Mouse (Mus musculus): Measurements from ENCODE around the gene Ppp1r18. TPM values are rescaled to one million over a fixed set of nuclear protein-coding genes. Genes with fewer than 3 reads are reported as not detected.

Ppp1r18 gene
- polyA plus RNA-seq, 1 experiment from 2014 or later, result 21.2 TPM

DNA sequence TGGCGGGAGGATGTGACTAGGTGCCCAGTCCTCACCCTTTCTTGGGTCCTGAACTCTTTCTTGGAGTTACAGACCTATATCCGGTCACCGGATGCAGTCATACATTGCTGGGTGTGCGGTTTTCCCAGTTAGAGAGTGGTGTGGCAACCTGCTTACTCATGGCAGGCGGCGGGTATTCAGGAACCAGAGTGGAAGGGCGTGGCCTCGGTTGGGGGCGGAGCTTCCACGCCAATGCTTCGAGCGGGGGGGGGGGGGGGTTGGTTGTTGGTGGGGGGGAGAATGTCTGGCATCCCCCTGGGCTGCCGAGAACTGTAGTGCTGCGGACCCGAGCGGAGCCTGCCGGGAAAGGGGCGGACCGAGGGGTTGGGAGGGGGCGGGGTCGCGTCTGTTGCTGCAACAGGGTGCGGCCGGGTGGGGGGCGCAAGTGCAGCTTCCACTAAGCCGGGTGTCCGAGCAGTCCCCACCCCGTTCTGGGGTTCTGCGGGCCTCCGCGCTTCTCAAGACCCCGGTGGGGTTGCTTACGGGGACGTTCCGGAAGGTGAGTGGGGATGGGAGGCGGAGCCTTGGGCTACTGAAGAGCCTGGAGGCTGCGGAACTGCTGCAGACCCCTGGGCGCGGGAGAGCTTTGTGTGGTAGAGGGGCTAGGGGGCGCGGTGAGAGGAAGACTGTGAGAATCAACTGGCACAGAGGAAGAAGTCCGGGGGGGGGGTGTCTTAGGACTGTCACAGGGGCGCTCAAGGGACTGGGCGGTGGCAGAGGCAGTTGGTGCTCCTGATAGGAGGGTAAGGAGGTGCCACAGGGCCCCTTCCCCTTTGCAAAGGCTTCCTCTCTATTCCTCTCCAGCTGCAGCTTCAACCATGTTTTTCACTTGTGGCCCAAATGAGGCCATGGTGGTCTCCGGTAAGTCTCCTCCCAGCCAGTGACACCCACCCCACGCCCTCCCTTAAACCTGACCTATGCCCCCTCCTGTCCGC, 42.1 kb upstream of the Ppp1r18 start, which contains the start of gene Flot1:
TSS of gene Flot1 (plus strand) at position 267 of the 974 bp plus-strand sequence.
- ATAC-seq, result peak; percentile 91
- WGBS, result under 1% methylated on average over 39 of the region's 47 CpGs

DNA sequence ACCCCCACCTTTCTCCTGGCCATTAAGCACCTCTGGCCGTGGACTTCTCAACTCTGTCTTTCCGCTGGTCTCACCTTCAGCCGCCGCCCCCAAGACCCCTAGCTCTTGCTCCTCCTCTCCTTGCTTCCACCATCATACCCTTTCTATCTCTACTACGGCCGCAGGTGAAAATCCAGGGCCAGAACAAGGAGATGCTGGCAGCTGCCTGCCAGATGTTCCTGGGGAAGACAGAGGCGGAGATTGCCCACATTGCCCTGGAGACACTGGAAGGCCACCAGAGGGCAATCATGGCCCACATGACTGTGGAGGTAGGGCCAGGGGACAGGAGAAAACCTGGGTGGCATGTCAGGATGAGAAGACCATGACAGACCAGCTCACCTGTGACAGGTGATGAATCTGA, 41.0 kb upstream of the Ppp1r18 start:
- Histone ChIP-seq H3K4me3 (ENCODE audit: low read depth, low read length) (no peak overlapping the region), H3K27me3 (replicated peaks; ENCODE audit: control insufficient read depth, insufficient read depth, low read length) (no peaks in the 10 kb centered on the region; the same call in 1 of the 2 replicates), H3K27ac (ENCODE audit: low read depth, low read length) (0 out of 2 replicates have a peak overlapping the region, but pooled peaks have one; percentile 73), H3K9me3 (replicated peaks; ENCODE audit: control insufficient read depth, low read length) (no peaks in the 10 kb centered on the region), H3K36me3 (ENCODE audit: control insufficient read depth, insufficient read depth, low read length) (peaks cover 26% of the 10 kb centered on the region), H3K9ac (ENCODE audit: low read length) (peak overlapping the region; percentile 70; the same call in 1 of the 2 replicates), H3K4me2 (ENCODE audit: low read length) (peak overlapping the region; percentile 93), H3K4me1 (ENCODE audit: control insufficient read depth, insufficient read depth, low read length) (peaks cover 16% of the 10 kb centered on the region)
- WGBS, result 72% methylated on average over 7 of the region's 7 CpGs
- DNase-seq (ENCODE audit: low spot score) (no peak), ATAC-seq (no peak)

More for the DNA sequence above, 42.1 kb upstream of the Ppp1r18 start, which contains the start of gene Flot1:
- no peaks in the 10 kb centered on the region for H3K9me3 ChIP-seq (replicated peaks; ENCODE audit: control insufficient read depth, low read length)
- H3K4me3 ChIP-seq (ENCODE audit: low read depth, low read length), result peak within 1 kb of the TSS; percentile 54
- peak; percentile 92 for DNase-seq (ENCODE audit: low spot score)
- peaks cover 23% of the 10 kb centered on the region for H3K36me3 ChIP-seq (ENCODE audit: control insufficient read depth, insufficient read depth, low read length)
- H3K27me3 ChIP-seq (replicated peaks; ENCODE audit: control insufficient read depth, insufficient read depth, low read length), result no peaks in the 10 kb centered on the region; the same call in 1 of the 2 replicates
- H3K4me2 ChIP-seq (ENCODE audit: low read length), result peak within 1 kb of the TSS; percentile 93
- peak within 1 kb of the TSS; percentile 70 for H3K9ac ChIP-seq (ENCODE audit: low read length)
- peak within 1 kb of the TSS; percentile 73 for H3K27ac ChIP-seq (ENCODE audit: low read depth, low read length)
- H3K4me1 ChIP-seq (ENCODE audit: control insufficient read depth, insufficient read depth, low read length), result peaks cover 16% of the 10 kb centered on the region

DNA sequence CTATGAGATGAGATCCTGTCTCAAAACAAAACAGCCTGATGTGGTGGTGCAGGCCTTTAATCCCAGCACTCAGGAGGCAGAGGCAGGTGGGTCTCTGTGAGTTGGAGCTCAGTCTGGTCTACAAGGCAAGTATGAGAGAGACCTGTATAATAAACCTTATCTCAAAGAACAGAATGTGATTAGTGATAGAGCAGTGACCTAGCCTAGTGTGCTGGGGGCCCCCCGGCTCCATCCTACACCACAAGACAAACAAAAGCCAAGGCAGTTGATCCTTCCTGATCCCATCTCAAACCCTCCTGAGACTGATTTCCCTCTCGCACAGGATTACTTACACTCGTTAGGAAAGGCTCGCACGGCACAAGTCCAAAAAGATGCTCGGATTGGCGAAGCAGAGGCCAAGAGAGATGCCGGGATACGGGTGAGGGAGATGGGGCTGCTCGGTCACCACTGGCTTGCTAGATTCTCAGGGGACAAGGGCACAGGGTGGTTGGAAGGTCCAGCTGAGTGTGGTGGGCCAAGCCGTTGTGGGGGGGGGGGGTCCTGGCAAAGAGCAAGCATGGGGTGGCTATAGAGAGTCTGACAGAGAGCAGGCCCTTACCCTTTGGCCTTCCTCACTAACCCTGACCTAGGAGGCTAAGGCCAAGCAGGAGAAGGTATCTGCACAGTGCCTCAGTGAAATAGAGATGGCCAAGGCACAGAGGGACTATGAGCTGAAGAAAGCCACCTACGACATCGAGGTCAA, 40.1 kb upstream of the Ppp1r18 start:
- WGBS, result 90% methylated on average over 13 of the region's 13 CpGs
- Histone ChIP-seq H3K9me3 (replicated peaks; ENCODE audit: control insufficient read depth, low read length) (no peaks in the 10 kb centered on the region), H3K27me3 (replicated peaks; ENCODE audit: control insufficient read depth, insufficient read depth, low read length) (no peaks in the 10 kb centered on the region; the same call in 1 of the 2 replicates), H3K4me3 (ENCODE audit: low read depth, low read length) (no peak overlapping the region), H3K36me3 (ENCODE audit: control insufficient read depth, insufficient read depth, low read length) (peaks cover 29% of the 10 kb centered on the region), H3K9ac (ENCODE audit: low read length) (no peak overlapping the region), H3K27ac (ENCODE audit: low read depth, low read length) (no peak overlapping the region), H3K4me1 (ENCODE audit: control insufficient read depth, insufficient read depth, low read length) (peaks cover 16% of the 10 kb centered on the region), H3K4me2 (ENCODE audit: low read length) (no peak overlapping the region)
- no peak for ATAC-seq
- DNase-seq (ENCODE audit: low spot score), result no peak

DNA sequence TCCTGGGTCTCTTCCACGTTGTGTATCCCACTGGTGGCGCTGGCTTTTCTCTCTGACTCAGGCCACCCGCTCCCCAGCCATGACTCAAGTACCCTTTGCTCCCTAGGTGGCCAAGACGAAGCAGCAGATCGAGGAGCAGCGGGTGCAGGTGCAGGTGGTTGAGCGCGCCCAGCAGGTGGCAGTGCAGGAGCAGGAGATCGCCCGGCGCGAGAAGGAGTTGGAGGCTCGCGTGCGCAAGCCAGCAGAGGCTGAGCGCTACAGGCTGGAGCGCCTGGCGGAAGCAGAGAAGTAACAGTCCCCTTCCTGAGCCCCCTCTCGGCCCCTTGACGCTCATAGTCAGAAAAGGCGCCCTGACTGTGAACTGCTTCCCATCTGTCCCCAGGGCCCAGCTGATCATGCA, 35.7 kb upstream of the Ppp1r18 start:
- DNase-seq (ENCODE audit: low spot score) (peak; percentile 85), ATAC-seq (peak; percentile 74)
- Histone ChIP-seq H3K4me3 (ENCODE audit: low read depth, low read length) (no peak overlapping the region), H3K27ac (ENCODE audit: low read depth, low read length) (no peak overlapping the region), H3K9ac (ENCODE audit: low read length) (no peak overlapping the region), H3K36me3 (ENCODE audit: control insufficient read depth, insufficient read depth, low read length) (peaks cover 65% of the 10 kb centered on the region), H3K9me3 (replicated peaks; ENCODE audit: control insufficient read depth, low read length) (no peaks in the 10 kb centered on the region), H3K4me1 (ENCODE audit: control insufficient read depth, insufficient read depth, low read length) (peaks cover 10% of the 10 kb centered on the region), H3K27me3 (replicated peaks; ENCODE audit: control insufficient read depth, insufficient read depth, low read length) (no peaks in the 10 kb centered on the region), H3K4me2 (ENCODE audit: low read length) (0 out of 2 replicates have a peak overlapping the region, but pooled peaks have one; percentile 5)
- 1% methylated on average over 21 of the region's 21 CpGs for WGBS

DNA sequence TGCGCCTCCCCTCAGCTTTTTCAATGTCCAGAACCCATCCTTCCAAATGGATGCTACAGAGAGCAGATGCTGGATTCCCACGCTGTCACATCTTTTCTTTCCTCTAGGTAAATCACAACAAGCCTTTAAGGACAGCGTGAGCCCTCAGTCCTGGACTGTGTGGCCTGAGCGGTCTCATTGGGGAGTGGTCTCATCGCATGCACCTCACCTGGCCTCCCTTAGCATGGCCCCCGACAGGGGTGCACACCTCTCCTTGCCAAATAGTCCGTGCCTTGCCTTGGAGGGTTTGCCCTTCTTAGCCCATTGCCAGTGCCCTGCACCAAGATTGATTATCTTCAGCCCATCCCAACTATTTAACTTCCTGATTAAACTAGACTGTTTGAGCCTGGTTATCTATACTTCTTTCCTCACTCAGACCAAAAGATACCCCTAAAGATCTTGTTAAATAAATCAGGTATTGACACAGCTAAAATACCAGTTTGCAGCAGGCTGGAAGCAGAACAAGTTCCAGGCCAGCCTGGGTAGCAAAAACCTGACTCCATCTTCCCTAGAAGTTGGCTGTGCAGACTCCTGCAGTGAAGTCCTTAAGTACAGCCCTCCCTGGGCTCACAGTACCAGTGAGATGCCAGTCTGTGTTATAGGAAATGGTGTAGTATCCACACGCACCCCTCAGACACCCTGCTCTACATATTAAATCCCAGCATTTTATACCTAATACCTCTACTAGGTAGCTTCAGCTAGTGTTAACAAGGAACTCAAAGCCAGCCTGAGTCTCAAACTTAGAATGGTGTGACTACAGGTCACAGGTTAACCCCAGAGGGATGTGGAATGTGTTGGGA, 32.8 kb upstream of the Ppp1r18 start:
- peak overlapping the region; percentile 9; the same call in 1 of the 2 replicates for H3K27ac ChIP-seq (ENCODE audit: low read depth, low read length)

DNA sequence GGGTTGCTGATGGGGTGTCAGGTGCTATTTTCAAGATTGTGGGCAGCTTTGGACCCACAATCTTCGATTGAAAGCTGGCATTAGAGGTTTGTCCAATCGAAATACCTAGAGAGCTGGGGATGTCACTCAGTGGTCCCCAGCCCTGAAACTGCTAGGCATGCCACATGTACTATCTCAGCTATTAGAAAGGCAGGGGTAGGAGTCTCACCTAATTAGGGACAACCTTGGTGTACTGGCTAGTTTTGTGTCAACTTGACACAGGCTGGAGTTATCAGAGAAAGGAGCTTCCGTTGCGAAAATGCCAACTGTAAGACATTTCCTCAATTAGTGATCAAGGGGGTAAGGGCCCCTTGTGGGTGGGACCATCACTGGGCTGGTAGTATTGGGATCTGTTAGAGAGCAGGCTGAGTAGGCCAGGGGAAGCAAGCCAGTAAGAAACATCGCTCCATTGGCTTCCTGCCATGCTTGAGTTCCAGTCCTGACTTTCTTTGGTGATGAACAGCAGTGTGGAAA, 32.1 kb upstream of the Ppp1r18 start:
- no peaks in the 10 kb centered on the region for H3K27me3 ChIP-seq (replicated peaks; ENCODE audit: control insufficient read depth, insufficient read depth, low read length)
- H3K9me3 ChIP-seq (replicated peaks; ENCODE audit: control insufficient read depth, low read length), result no peaks in the 10 kb centered on the region
- no peak overlapping the region for H3K9ac ChIP-seq (ENCODE audit: low read length)
- no peak for DNase-seq (ENCODE audit: low spot score)
- WGBS, result 20% methylated on average over 5 of the region's 5 CpGs
- H3K36me3 ChIP-seq (ENCODE audit: control insufficient read depth, insufficient read depth, low read length), result peaks cover 63% of the 10 kb centered on the region
- peaks cover 25% of the 10 kb centered on the region for H3K4me1 ChIP-seq (ENCODE audit: control insufficient read depth, insufficient read depth, low read length)
- no peak for ATAC-seq
- peak overlapping the region; percentile 9; the same call in 1 of the 2 replicates for H3K27ac ChIP-seq (ENCODE audit: low read depth, low read length)
- H3K4me2 ChIP-seq (ENCODE audit: low read length), result peak overlapping the region; percentile 89; the same call in 1 of the 2 replicates
- no peak overlapping the region for H3K4me3 ChIP-seq (ENCODE audit: low read depth, low read length)

More for the DNA sequence above, 32.8 kb upstream of the Ppp1r18 start:
- no peaks in the 10 kb centered on the region for H3K27me3 ChIP-seq (replicated peaks; ENCODE audit: control insufficient read depth, insufficient read depth, low read length)
- no peak overlapping the region for H3K4me3 ChIP-seq (ENCODE audit: low read depth, low read length)
- H3K9me3 ChIP-seq (replicated peaks; ENCODE audit: control insufficient read depth, low read length), result no peaks in the 10 kb centered on the region
- ATAC-seq (no peak), DNase-seq (ENCODE audit: low spot score) (no peak)
- H3K9ac ChIP-seq (ENCODE audit: low read length), result no peak overlapping the region
- peaks cover 69% of the 10 kb centered on the region for H3K36me3 ChIP-seq (ENCODE audit: control insufficient read depth, insufficient read depth, low read length)
- H3K4me1 ChIP-seq (ENCODE audit: control insufficient read depth, insufficient read depth, low read length), result peaks cover 25% of the 10 kb centered on the region
- H3K4me2 ChIP-seq (ENCODE audit: low read length), result no peak overlapping the region
- WGBS, result 72% methylated on average over 8 of the region's 8 CpGs

DNA sequence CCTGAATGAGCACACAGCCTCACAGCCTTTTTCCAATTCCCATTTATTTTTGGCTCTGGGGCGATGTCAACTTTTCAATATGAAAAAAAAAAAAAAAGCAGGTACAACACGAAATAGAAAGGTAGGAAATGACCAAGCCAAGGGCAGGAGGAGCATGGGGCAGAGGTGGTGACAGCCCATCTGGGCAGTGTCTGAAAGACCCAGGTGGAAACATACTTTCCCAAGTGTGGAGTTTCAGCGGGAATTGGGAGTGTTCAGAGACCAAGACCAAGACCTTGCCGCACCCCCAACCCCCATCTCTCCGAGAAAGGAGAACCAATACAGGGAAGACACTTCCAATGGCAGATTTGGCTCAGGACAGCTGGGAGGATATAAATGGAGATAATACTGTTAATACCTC, 31.5 kb upstream of the Ppp1r18 start:
- no peak overlapping the region; the same call in 1 of the 2 replicates for H3K9ac ChIP-seq (ENCODE audit: low read length)
- ATAC-seq, result no peak
- H3K36me3 ChIP-seq (ENCODE audit: control insufficient read depth, insufficient read depth, low read length), result peaks cover 60% of the 10 kb centered on the region
- 59% methylated on average over 5 of the region's 5 CpGs for WGBS
- no peaks in the 10 kb centered on the region for H3K9me3 ChIP-seq (replicated peaks; ENCODE audit: control insufficient read depth, low read length)
- H3K4me3 ChIP-seq (ENCODE audit: low read depth, low read length), result 0 out of 2 replicates have a peak overlapping the region, but pooled peaks have one; percentile 77
- peaks cover 25% of the 10 kb centered on the region for H3K4me1 ChIP-seq (ENCODE audit: control insufficient read depth, insufficient read depth, low read length)
- no peak overlapping the region; the same call in 1 of the 2 replicates for H3K27ac ChIP-seq (ENCODE audit: low read depth, low read length)
- no peak for DNase-seq (ENCODE audit: low spot score)
- peak overlapping the region; percentile 89 for H3K4me2 ChIP-seq (ENCODE audit: low read length)
- H3K27me3 ChIP-seq (replicated peaks; ENCODE audit: control insufficient read depth, insufficient read depth, low read length), result no peaks in the 10 kb centered on the region

Data from forebrain, embryonic 14.5 days (tissue).